Mouse (Mus musculus): ENCODE measurements at regions not wholly inside any gene's neighbourhood (a gene's known extent, or its start where the extent isn't known, plus 50 kb on each side); places are given as distances from the start of the nearest gene placed in this dataset.

DNA sequence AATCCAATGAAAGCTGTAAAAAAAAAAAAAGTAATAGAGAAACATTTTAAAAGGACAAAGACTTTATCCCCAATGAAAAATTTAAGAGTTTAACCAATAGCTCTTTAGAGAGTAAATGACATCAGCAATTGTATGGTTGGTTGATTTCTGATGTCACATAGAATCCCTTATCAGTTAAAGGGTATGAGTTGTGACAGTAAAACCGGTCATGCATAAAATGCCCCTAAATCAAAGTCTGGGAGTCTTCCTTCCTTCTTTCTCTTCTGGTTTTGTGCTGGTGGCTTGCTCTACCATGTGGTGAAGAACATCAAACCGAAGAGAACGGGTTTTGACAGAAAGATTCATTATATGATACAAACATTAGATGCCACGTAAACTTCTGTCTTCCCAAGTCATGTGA is 159.3 kb upstream of the Dnajc24 start:
- TF ChIP-seq CTCF (IDR thresholded peaks at IDR 0.05; ENCODE audit: extremely low read depth, insufficient read depth, low read length), result no peak
- TF ChIP-seq POLR2A (IDR thresholded peaks at IDR 0.05; ENCODE audit: extremely low read depth, insufficient read depth, low read length), result no peak

Data from cortical plate, adult 2 months (tissue).